Mouse (Mus musculus): Measurements from ENCODE around the gene Hadha.
A peak's percentile ranks its signal among the peaks of the same experiment; 100 is the strongest.

Gene Hadha

DNA sequence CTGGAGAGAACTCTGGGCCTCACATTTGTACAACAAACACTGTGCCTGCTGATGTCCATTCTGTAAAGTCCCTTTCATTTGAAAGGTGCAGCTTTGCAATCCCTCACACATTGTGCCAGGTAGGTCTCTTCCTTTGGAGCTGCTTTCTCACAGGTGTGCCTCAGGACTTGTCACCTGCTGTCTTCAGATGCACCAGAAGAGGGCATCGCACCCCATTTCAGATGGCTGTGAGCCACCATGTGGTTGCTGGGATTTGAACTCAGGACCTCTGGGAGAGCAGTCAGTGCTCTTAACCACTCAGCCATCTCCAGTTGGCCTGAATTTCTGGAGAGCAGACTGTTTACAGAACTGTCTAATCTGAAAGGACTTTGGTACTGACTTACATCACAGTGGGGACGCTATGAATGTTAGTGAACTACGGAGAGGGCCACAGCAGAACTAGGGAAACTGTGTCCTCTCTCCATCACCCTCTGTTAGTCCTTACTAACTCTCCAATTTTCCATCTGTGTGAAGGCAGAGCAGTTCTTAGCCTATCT lies 42.4 kb downstream of the Hadha start:
- DNase-seq (ENCODE audit: low read depth, low spot score), result peak; percentile 36

DNA sequence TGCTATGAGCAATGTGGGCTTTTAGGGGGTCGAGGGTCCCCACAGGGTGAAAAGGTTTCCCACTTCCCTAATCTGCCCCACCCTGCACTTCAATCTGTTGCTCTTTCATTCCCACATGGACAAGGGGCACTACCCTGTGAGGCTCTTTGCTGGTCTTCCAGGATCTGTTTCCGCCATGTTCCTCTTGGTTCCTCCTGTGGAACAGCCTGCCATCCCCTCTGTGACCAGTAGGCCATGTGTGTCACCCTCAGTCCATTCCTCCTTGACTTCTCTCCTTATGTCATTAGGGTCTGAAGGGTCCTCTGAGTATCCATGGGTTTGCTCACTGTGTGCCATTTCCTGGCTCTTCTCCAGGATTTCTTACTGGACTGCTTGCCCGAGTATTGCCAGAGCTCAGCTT lies 43.2 kb downstream of the Hadha start:
- DNase-seq (ENCODE audit: low read depth, low spot score), result peak; percentile 53

DNA sequence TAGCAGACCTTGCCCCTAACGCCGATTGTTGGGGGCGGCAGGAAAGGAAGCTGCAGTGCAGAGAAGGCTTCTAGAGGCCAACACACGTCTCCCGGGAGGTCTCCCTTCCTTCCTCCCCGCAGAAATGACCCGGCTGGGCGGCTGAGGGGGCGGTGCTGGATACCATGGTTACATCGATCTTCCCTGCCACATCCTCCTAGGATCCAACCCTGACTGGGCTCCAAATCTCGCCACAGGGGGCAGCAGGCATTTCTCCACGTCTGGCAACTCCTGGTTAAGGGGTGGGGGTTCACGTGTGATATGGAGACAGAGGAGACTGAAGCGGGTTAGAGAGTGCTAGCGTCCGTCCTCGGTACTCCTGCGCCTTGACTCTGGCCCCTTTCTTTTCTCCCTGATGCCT lies 43.8 kb downstream of the Hadha start:
- peak; percentile 86 for DNase-seq (ENCODE audit: low read depth, low spot score)

DNA sequence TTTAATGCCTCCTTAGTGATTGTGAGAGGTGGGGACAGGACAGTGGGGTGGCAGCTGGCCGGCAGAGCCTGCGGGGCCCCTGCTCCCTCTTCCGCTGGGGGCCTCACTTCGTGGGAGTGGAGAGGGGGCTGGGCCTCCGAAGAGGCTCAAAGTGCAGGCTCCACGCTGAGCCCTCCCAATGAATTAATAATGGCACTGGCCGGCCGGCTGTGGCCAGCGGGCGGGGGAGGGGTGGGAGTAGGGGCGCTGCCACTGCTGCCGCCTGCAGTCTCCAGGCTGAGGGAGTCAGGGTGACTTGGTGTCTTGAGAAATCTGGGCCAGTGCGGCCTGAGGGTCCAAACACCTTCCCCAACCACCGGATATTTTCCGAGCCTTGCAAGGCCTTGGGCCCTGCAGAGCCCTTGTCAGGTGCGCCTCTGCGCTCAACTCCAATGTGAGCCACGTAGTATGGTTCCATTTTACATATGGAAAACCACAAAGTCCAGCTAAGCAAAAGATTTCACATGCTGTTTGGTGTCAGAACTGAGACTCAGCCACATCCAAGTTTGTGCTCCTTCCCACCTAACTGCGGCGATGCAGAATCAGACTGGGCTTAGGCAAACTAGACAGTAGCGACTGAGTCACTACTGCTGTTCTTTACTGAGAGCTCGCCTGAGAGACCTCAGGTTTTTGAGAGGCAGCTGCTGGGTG lies 44.4 kb downstream of the Hadha start:
- no peak for DNase-seq (ENCODE audit: low read depth, low spot score)

DNA sequence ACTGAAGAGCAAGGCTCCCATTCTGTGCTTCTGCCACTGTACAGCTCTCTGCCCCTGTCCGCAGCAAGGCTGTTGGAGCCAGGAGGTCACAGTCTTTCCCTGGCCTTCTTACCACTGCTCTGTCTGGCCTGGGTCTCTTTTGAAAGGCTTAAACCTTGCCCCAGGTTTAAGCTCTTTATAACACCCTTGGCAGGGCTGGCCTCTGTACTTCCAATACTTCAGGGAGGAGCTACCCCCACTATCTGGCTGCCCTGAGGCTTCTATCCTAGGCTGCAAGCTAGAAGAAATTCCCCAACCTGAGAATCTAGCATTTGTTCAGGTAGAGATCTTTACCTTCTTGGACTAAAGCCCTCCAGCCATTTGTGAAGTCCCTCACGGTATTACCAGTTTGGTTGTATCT lies 45.1 kb downstream of the Hadha start:
- no peak for DNase-seq (ENCODE audit: low read depth, low spot score)

DNA sequence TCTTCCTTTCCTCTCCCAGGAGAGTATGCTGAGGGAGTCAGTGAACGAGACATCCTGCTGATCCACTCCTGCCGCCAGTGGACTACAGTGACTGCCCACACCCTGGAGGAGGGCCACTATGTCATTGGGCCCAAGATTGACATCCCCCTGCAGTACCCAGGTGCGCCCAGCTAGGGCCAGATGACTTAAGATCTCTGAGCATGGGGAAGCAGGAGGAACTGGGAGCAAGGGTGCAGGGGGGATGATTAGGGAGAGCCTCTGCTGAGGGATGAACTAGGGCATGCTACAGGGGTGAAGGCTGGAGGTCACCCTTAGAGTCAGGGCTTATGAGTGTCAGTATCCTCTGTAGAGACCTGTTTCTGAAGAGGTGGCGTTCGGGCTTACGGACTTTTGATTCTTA lies 46.7 kb downstream of the Hadha start:
- no peak for DNase-seq (ENCODE audit: low read depth, low spot score)

DNA sequence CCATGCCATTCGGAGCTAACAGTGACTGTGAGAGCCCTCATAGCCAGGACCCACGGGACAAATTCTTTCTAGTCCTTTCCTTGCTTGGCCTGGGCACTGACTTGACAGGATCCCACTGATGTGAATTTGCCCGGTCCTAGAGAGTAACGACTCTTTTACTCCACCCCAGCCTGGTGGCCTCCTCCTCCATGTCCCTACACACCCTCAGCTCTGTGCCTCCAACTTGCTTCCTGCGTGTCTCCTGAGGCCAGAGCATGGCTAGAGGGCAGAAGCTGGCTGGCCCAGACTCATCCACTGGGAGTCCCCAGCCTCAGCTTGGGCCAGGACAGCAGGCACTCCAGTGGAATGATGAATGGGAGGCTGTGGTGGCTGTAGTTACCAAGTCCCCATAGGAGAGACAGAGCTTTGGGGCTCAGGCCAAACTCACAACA lies 47.3 kb downstream of the Hadha start:
- DNase-seq (ENCODE audit: low read depth, low spot score), result no peak

DNA sequence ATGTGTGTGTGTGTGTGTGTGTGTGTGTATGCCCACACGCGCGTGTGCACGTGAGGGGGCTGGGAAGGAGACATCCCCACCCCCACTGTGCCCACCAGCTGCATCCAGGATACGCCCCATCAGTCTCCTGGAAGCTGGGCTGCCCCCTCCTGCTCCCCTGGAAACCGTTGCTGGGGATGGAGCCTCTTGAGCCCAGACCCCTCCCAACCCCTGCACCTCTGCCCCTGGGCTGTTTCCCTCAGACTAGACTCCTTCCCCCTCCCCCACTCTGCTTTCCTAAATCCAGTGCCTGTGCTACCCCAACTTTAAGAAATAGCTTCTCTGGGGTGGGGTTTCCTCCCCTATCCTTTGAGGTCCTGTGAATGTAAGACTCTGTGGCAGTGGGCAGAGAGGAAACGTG lies 47.8 kb downstream of the Hadha start:
- DNase-seq (ENCODE audit: low read depth, low spot score), result peak; percentile 43

DNA sequence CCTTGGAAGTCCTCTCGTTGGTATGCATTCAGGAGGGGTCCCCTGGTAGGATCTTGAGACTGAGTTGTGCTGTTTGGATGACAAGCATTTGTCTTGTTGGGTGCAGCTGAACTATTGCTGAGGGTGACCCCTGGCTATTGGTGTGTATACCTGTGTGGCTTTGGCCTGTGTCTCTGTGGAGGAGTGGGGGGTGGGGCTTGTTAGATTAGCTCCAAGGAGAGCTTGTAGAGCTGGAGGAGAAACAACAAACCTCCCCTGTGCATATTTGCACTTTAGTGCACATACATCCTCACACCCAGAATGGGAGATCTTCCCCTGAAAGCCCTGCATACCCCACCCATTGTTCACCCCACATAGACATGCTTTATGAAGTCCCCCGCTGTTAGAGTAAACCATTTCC lies 48.2 kb downstream of the Hadha start:
- no peak for DNase-seq (ENCODE audit: low read depth, low spot score)

DNA sequence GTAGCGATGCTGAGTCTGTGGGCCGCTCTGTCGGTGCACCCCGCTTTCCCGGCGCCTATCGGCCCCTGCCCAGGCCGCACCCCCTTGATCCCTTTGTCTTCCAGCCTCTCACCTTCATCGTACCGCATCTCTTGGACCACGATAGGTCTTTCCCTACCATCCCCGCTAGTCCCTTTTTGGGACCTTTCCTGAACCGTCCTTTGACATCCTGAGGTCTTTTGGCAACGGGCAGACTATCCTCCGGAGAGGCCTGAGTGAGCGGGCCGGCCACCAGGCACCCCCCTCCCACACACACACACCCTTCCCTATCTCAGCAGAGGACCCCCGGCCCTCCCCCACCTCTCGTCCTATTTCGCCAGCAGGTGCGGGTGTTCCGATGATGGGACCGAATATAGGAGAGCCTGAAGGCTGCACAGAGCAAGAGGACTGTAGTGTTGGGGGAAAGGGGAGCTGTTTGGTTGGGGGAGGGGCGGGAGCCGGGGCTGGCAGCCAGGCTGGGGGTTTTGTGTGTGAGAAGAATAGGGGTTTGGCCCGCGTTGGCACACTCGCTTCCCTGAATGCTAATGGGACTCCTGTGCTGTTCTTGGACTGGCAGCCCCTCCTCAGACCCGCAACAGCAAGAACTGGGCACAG lies 49.2 kb downstream of the Hadha start, which contains the start of gene 3110082J24Rik:
Gene 3110082J24Rik, minus strand, starts transcription at position 419 of the 633 bp plus-strand sequence.
- DNase-seq (ENCODE audit: low read depth, low spot score), result no peak

DNA sequence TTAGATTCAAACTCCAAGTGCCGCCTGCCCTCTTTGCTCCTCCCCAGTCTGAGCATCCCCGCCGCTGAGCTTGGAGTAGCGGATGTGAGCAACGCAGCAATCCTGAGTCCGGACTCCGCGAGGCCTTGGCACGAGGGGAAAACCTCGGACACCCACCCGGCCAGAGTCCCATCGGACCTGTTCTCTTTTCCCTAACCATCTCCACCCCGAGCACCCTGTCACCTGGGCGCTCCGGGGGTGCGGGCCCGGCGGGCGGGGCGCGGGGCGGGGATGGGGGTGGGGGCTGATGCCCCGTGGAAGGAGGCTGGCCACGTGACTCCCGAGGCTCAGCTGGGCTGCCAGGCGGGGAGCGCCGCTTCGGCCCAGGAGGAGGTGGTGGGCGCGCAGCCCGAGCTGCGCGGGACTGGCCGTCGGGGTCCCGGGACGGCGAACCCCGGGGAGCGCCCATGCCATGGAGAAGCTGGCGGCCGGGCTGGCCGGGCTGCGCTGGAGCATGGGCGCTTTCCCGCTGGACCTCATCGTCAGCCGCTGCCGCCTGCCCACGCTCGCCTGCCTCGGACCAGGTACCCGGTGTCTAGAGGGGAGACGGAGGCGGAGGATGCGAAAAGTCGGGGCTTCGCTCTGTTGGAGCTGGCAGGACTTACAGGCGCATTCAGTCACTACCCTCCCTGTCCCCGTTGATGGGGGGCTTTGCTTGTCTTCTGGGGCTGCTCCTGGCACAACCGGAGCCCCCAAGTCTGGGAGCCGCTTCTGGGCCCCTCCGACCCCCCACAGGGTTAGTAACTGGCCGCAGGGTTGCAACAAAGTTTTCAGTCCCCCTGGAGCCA lies 49.9 kb downstream of the Hadha start, which contains the start of gene Garem2:
Gene Garem2, plus strand, starts transcription at position 321 of the 827 bp plus-strand sequence.
- DNase-seq (ENCODE audit: low read depth, low spot score), result peak; percentile 66

DNA sequence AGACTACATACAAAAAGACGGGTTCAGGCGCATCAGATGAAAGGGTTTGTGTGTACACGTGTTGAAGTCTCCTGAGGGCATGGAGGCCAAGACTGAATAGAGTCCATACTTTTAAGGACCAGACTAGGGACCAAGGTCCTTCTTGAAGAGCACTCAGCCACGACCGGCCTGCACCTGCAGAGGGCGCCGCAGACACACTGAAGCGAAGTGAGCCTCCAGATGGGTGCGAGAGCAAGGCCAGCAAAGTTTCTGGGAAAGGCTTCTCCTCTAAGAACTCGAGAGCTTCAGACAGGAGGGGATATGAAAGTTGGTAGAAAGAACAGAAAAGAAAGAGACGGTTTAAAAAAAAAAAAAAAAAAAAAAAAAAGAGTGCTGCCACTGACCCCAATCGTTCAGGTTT lies 50.6 kb downstream of the Hadha start:
- peak; percentile 87 for DNase-seq (ENCODE audit: low read depth, low spot score)

DNA sequence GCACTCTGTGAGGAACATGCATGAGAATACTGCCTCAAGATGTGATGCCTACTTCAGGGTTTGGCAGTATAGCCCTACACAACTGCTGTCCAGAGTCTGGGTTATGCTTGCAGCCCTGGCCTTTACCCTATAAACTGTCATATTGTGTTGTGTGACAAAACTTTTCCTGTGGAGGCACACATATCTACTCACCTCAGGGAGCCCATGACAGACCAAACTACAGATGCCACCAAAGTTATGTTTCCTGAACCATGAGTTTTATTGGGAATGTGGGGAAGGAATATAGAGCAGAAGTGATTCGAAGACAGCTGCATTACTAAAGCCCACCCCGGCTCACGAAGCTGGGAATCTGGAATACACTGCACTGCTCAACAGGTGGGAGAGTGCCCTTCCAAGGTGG lies 51.6 kb downstream of the Hadha start:
- no peak for DNase-seq (ENCODE audit: low read depth, low spot score)

DNA sequence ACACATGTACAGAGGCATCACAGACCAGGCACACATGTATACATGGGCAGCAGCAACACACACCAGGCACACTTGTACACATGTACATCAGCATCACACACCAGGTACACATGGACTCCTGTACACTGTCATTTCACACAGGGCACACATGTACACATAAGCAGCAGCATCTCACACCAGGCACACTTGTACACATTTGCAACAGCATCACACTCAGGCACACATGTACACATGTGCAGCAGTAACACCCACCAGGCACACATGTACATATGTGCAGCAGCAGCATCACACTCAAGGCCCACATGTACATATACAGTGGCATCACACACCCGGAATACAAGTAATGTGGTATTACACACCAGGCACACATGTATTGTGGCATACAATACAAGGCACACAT lies 56.7 kb downstream of the Hadha start:
- no peak for DNase-seq (ENCODE audit: low read depth, low spot score)

DNA sequence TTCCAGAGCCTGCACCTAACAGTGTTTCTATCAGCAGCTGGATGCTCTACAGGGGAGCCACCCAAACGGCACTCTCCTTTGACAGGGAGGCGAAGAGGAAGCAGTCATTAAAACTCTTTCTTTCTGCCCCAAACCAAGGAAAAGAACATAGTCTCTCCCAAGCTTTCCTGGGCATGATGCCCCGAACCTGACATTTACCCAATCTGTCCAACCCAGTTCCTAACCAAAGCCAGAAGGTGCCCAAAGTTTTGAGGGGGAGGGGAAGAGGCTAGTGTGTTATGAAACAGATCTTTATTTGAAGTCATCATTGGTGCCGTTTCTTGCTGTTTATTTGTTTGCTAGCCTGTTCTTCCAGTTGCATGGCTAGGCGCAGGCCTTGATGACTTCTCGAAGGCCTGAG lies 59.2 kb downstream of the Hadha start:
- DNase-seq (ENCODE audit: low read depth, low spot score), result no peak

DNA sequence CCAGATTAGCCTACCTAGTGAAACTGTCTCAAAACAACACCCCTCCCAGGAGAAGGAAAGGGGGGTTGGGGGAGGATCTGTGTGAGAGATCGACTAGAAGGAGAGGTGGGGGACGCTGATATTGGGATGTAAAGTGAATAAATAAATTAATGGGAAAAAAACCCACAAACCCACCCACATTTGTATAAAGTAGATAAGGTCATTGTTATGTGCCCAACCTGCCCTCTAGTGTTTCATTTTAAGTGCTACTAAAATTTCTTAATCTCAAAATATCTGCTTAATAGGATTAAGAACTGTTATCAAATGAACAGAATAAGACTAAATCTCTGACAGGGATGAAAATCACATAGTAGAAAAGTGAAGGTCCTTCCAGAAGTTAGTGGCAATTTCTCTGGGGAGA lies 60.6 kb downstream of the Hadha start:
- DNase-seq (ENCODE audit: low read depth, low spot score), result no peak

DNA sequence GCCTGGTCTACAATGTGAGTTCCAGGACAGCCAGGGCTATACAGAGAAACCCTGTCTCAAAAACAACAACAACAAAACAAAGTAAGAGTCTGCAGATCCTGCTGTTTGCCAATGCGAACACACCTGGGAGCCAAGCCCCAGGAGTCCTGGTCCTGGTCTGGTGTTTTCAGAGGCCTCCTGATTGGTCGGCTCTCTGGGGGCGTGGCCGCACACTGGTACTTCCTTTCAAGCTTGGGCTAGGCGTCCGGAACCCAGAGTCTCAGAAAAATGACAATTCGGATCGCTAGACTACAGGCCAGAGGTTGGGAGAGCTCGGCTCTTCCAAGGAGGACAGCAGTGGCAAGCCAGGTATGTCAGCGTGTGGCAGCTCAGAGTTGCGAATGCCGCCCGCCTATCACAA lies 62.3 kb downstream of the Hadha start:
- DNase-seq (ENCODE audit: low read depth, low spot score), result peak; percentile 76

DNA sequence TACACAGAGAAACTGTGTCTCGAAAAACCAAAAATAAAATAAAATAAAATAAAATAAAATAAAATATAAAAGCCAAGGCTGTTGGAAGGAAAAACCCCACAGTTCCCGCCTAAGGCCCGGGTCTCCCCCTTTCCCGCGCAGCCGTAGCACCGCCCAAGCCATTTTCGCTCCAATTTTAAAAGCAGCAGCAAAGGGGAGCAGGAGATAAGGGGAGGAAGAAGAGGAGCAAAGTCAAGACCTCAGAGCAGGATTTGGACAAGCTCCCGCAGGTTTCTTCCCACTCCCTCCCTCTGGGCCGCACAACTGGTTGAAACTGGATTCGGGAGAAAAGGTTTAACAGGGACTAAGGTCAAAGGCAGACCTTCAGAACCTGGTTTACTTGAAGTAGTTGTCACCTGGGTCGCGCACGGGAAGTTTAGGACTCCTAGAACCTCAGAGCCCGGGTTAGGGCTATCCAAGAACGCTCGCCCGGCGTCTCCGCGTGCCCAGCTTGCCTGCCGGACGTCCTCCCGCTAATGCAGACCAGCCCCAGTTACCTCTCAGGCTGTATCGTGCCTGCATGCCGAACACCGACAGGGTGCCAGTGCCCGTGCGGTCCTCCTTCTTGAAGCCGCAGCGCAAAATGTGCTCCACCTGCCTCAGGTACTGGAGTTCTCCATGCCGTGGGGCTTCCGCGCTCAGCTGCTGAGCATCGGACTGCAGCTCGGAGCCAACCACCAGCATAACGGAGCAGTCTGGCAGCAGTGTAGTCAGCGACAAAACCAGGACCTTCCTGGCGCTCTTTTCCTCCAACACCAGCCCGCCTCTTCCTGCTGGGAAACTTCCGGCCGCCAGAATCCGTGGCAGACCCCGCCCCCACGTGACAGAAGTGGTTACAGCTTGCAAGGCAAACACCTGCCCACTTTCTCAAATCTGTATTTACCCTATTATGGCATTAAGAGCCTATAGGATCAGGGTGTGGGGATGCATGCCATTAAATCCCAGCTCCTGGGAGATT lies 81.8 kb downstream of the Hadha start, which contains the start of gene Tyms:
Gene Tyms, minus strand, starts transcription at position 793 of the 997 bp plus-strand sequence.
- DNase-seq (ENCODE audit: low read depth, low spot score), result peak; percentile 88

DNA sequence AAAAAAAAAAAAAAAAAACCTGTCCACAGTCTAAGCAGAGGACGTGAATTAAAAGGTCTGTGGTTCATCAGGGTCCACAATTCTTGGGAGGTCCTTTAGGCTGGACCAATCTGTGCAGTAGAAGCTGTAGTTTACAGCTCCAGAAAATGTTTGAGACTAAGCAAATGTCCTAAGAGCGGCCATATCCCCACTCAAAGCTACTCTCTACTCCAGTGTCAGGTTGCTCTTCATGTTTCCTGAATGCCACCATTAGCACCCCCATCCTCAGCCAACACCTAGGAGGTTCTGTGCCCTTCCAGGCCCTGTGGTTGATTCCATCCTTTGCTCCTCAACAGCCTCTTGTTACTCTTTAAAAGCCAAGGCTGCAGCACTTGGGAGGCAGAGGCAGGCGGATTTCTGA lies 82.6 kb downstream of the Hadha start:
- DNase-seq (ENCODE audit: low read depth, low spot score), result no peak

DNA sequence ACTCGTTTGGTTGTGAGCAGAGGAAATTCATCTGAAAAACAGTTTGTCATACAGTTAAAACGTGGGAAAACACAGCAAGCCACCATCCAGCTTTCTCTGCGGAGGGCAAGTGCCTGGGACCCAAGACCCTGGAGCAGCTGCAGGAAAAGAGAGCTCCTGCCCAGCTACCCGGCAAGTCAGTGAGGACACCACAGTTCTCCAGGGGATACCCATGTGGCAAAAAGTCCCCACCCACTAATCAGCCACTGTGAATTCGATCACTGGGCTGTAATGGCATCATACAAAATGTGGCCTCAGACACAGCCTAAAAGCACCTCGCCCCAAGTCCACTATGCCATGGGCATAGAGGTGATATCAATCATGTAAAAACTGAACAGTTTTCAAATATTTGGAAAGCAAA lies 83.3 kb downstream of the Hadha start:
- DNase-seq (ENCODE audit: low read depth, low spot score), result no peak
